Mouse (Mus musculus) liver, embryonic 14.5 days (tissue): ENCODE measurements around the gene Hsd17b2. TPM values are rescaled to one million over a fixed set of nuclear protein-coding genes. Genes with fewer than 3 reads are reported as not detected.
A peak's percentile ranks its signal among the peaks of the same experiment; 100 is the strongest.

ENCODE experiments used
- ATAC-seq: fragments of 200-750 bp; cut with Nextera tagmentation; 2 replicates; pipeline ENCODE4 v1.8.0; 2017; ENCODE audit warnings: moderate number of reproducible peaks, mild to moderate bottlenecking, moderate library complexity; ENCODE audit not compliant: insufficient read depth
- DNase-seq, 3 experiments: peaks; one replicate each; pipeline ENCODE4 v3.0.0-alpha.2; 2012 to 2013; ENCODE audit warnings: low read depth in 3 of 3, low spot score in 3 of 3
- H3K27ac ChIP-seq: fragments of 300-500 bp; sonication (generic); 2 replicates; pipeline ENCODE4 v1.5.1; 2014; ENCODE audit warnings: moderate library complexity, mild to moderate bottlenecking, control low read depth, inconsistent platforms
- H3K27me3 ChIP-seq: fragments of 300-500 bp; sonication (generic); 2 replicates; pipeline ENCODE4 v1.6.1; 2014; ENCODE audit warnings: mild to moderate bottlenecking, low read length, moderate library complexity; ENCODE audit not compliant: control insufficient read depth, insufficient read depth
- H3K36me3 ChIP-seq: fragments of 300-500 bp; sonication (generic); replicated peaks from 2 replicates; pipeline ENCODE4 v1.6.1; 2014; ENCODE audit warnings: low read depth; ENCODE audit not compliant: control insufficient read depth, insufficient read depth
- H3K4me1 ChIP-seq, 2 experiments: fragments of 200-500 bp in 1 of 2; fragments of 300-500 bp in 1 of 2; sonication (generic) in 1 of 2; replicated peaks; 2 replicates each; pipeline ENCODE4 v1.6.1; 2012 to 2014; ENCODE audit warnings: antibody characterized with exemption in 1 of 2, inconsistent platforms in 1 of 2, low read length in 1 of 2; ENCODE audit not compliant: control insufficient read depth in 2 of 2, insufficient read depth in 2 of 2
- H3K4me2 ChIP-seq: fragments of 300-500 bp; sonication (generic); 2 replicates; pipeline ENCODE4 v1.6.1; 2014; ENCODE audit warnings: low read depth, mild to moderate bottlenecking, control low read depth, moderate library complexity
- H3K4me3 ChIP-seq, 2 experiments: fragments of 200-500 bp in 1 of 2; fragments of 300-500 bp in 1 of 2; sonication (generic) in 1 of 2; 2 replicates each; pipeline ENCODE4 v1.5.1; 2012 to 2014; ENCODE audit warnings: low read depth in 2 of 2, low read length in 2 of 2, mild to moderate bottlenecking in 2 of 2, control low read depth in 1 of 2, inconsistent platforms in 1 of 2, moderate library complexity in 1 of 2; ENCODE audit not compliant: insufficient read depth in 1 of 2
- H3K9ac ChIP-seq: fragments of 300-500 bp; sonication (generic); replicated peaks from 2 replicates; pipeline ENCODE4 v1.6.1; 2014; ENCODE audit warnings: mild to moderate bottlenecking, control low read depth, moderate library complexity
- H3K9me3 ChIP-seq: fragments of 300-500 bp; sonication (generic); 2 replicates; pipeline ENCODE4 v1.6.1; 2016; ENCODE audit warnings: low read length, mixed read lengths; ENCODE audit not compliant: control insufficient read depth
- CTCF ChIP-seq: IDR thresholded peaks from 2 replicates; pipeline ENCODE4 v1.5.1; 2016; ENCODE audit warnings: antibody characterized with exemption, low read depth, control low read depth
- EP300 ChIP-seq: IDR thresholded peaks from 2 replicates; pipeline ENCODE4 v1.6.1; 2016; ENCODE audit warnings: antibody characterized with exemption, low read depth
- WGBS: fragments of 180-500 bp; shearing (Covaris S2); extraction: QIAGEN DNeasy Blood & Tissue Kit; methylation state at CpG from one replicate; pipeline ENCODE4 v1.1.7; 2014; ENCODE audit not compliant: insufficient replicate concordance; 5-methylcytosine and 5-hydroxymethylcytosine counted together
- polyA plus RNA-seq, 2 experiments: library from polyadenylated mRNA; depleted of rRNA in 1 of 2; stranded (reverse) in 1 of 2; unstranded in 1 of 2; fragments of >200 nt; fragmentation: Nextera tagmentation in 1 of 2; extraction: Ambion mirVana in 1 of 2; gene quantifications; 2 replicates each; pipeline versions ENCODE4 v1.2.1 to v1.2.3; 2012 to 2014

The Hsd17b2 gene
- polyA plus RNA-seq, 2 experiments = 32.7 to 65.1 TPM

DNA sequence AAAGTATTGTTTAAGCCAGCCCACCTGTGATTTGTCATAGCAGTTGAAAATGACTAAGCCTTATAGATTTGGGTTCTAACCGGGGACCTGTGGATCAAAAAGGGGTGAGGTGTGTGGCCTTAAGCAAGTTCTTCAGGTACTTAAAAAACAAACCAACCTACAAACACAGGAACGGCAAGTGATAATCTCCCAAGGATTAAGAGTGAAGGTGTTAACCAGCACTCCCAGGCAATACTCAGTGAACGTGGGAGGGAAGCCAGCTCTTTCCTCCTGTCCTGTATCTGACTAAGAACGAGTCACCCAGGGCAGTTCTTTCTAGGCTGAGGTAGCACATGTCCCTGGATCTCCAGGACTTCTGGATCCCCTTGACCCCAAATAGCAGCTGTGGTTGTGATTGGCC is 62.9 kb downstream of the Hsd17b2 start:
- no peak for ATAC-seq

DNA sequence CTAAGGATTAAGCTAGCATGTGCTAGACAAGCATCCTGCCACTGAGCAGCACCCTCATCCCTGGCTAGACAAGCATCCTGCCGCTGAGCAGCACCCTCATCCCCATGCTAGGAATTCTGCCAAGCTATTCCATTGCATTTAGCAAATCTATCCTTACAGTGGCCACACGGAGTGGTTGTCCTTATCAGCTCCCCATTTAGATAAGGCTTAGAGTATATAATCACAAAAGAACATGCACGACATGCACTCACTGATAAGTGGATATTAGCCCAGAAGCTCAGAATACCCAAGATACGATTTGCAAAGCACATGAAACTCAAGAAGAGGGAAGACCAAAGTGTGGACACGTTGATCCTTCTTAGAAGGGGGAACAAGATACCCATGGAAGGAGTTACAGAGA is 64.2 kb downstream of the Hsd17b2 start:
- ATAC-seq = peak; percentile 79
- Histone ChIP-seq H3K27me3 (no peaks in the 10 kb centered on the region), H3K36me3 (no peaks in the 10 kb centered on the region), H3K9me3 (no peaks in the 10 kb centered on the region), H3K4me2 (peak overlapping the region; percentile 49), H3K4me3 (no peak overlapping the region), H3K27ac (peak overlapping the region; percentile 7), H3K4me1 (peaks cover 11 to 38% of the 10 kb centered on the region in 2 experiments), H3K9ac (no peak overlapping the region)
- 19% methylated on average over 5 of the region's 5 CpGs for WGBS
- TF ChIP-seq EP300 (peak; percentile 95), CTCF (no peak)
- peak in 2 of 3 experiments; percentile 51 to 56 for DNase-seq

More for the DNA sequence above, 62.9 kb downstream of the Hsd17b2 start:
- Histone ChIP-seq H3K36me3 (no peaks in the 10 kb centered on the region), H3K27ac (no peak overlapping the region), H3K4me2 (no peak overlapping the region), H3K9ac (no peak overlapping the region), H3K27me3 (no peaks in the 10 kb centered on the region), H3K9me3 (no peaks in the 10 kb centered on the region), H3K4me3 (no peak overlapping the region), H3K4me1 (peaks cover 9 to 31% of the 10 kb centered on the region in 2 experiments)
- no peak for DNase-seq
- WGBS = 55% methylated on average over 4 of the region's 4 CpGs
- TF ChIP-seq CTCF = no peak
- TF ChIP-seq EP300 = no peak

DNA sequence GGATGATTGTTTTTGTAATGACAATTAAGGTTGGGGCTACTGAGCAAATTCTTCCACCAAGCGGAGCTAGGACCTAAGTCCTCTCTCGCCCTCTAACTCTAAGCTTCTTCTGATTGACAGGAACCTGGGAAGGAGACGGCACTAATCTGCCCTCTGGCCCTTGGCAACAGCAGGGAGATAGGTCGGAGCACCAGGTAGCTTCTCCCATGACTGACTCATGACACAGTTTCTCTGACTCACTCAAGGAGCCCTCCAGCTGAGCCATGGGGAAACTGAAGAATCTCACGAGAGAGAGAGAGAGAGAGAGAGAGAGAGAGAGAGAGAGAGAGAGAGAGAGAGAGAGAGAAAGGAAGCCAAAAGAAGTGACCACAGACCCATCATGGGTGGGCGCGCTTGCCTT is 67.3 kb downstream of the Hsd17b2 start:
- H3K4me3 ChIP-seq = no peak overlapping the region
- no peaks in the 10 kb centered on the region for H3K36me3 ChIP-seq
- H3K9ac ChIP-seq = no peak overlapping the region
- DNase-seq (no peak), ATAC-seq (no peak)
- no peaks in the 10 kb centered on the region for H3K9me3 ChIP-seq
- WGBS = 70% methylated on average over 7 of the region's 7 CpGs
- H3K4me2 ChIP-seq = no peak overlapping the region
- TF ChIP-seq EP300 = no peak
- no peaks in the 10 kb centered on the region for H3K27me3 ChIP-seq
- H3K4me1 ChIP-seq = peaks cover 22 to 52% of the 10 kb centered on the region in 2 experiments
- H3K27ac ChIP-seq = no peak overlapping the region

DNA sequence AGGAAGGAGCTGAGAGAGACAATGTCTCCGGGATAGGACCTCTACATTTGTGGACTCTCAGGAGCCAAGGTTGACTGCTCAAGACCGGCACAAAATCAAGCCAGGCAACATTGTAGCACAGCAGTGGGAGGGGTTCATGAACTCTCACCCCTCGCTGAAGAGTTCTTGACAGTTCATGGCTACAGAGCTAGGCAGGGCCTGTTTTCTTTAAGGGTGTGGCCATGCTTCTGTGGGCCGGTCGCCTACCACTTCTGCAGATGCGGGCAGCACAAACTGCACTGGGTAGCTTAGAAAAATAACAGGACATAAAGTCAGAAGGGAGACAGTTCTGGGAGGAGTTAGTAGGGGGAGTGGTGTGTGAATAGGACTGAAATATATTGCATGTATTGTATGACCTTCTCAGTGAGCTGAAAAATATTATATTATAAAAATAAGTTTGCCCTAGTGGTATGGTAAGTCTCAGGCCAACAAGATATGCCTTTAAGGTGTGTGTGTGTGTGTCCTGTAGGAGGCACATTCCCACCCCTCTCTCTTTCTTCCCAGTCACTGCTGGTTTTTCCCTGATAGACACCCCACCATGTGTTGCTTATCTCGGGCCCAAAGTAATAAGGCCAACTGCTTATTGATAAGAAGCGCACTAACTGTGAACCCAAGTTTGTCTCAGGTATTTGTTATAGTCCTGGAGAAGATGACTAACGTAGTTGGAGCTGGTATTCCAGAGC is 69.6 kb downstream of the Hsd17b2 start:
- 0 out of 2 replicates have a peak overlapping the region, but pooled peaks have one; percentile 33 for H3K9ac ChIP-seq
- H3K4me3 ChIP-seq = no peak overlapping the region
- H3K27ac ChIP-seq = peak overlapping the region; percentile 12
- no peaks in the 10 kb centered on the region for H3K36me3 ChIP-seq
- no peaks in the 10 kb centered on the region for H3K9me3 ChIP-seq
- DNase-seq (peak; percentile 58 to 62 (median 59)), ATAC-seq (peak; percentile 85)
- H3K4me2 ChIP-seq = peak overlapping the region; percentile 50
- no peaks in the 10 kb centered on the region for H3K27me3 ChIP-seq
- H3K4me1 ChIP-seq = peaks cover 12 to 34% of the 10 kb centered on the region in 2 experiments
- TF ChIP-seq CTCF = peak; percentile 35; the same call in 1 of the 2 replicates
- TF ChIP-seq EP300 = peak; percentile 91
- 26% methylated on average over 9 of the region's 9 CpGs for WGBS

DNA sequence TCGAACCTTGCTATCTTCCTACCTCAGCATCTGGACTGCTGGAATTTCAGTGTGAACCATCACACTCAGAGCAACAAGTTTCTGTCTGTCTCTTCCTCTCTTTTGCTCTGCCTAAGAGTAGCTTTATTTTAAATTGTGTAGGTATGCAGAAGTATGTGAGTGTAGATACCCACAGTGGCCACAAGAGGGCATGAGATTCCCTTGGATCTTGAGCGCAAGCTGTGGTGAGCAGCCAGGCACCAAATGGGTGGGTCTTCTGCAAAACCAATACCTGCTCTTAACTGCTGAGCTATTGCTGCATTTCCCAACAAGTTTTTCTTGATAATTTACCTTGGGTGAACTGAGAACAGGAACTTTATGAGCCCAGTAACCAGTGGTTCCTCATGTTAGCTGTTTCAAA is 70.4 kb downstream of the Hsd17b2 start:
- Histone ChIP-seq H3K9me3 (no peaks in the 10 kb centered on the region), H3K36me3 (no peaks in the 10 kb centered on the region), H3K27ac (peak overlapping the region; percentile 12), H3K9ac (no peak overlapping the region), H3K4me1 (peaks cover 12 to 28% of the 10 kb centered on the region in 2 experiments), H3K27me3 (no peaks in the 10 kb centered on the region), H3K4me2 (peak overlapping the region; percentile 50), H3K4me3 (no peak overlapping the region)
- 34% methylated on average over 2 of the region's 2 CpGs for WGBS
- TF ChIP-seq EP300 (no peak), CTCF (peak; percentile 93)
- DNase-seq (peak; percentile 42 to 56 (median 49)), ATAC-seq (peak; percentile 58)
